Mouse (Mus musculus) erythroblast, embryonic 14.5 days (primary cell): ENCODE measurements around the gene Dynll2. TPM values are rescaled to one million over a fixed set of nuclear protein-coding genes. Genes with fewer than 3 reads are reported as not detected.

Source experiments
- H3K27me3 ChIP-seq: 2 replicates; pipeline ENCODE4 v1.6.1; 2012; ENCODE audit warnings: inconsistent platforms; ENCODE audit not compliant: control insufficient read depth
- H3K36me3 ChIP-seq: 2 replicates; pipeline ENCODE4 v1.6.1; 2012; ENCODE audit warnings: mild to moderate bottlenecking, inconsistent platforms; ENCODE audit not compliant: control insufficient read depth
- H3K4me1 ChIP-seq: 2 replicates; pipeline ENCODE4 v1.6.1; 2012; ENCODE audit warnings: inconsistent platforms; ENCODE audit not compliant: control insufficient read depth
- H3K4me3 ChIP-seq: replicated peaks from 2 replicates; pipeline ENCODE3; 2012; ENCODE audit warnings: moderate library complexity, mild to moderate bottlenecking, inconsistent platforms
- H3K9me3 ChIP-seq: 2 replicates; pipeline ENCODE4 v1.6.1; 2012; ENCODE audit warnings: low read length, inconsistent platforms, mixed read lengths; ENCODE audit not compliant: control insufficient read depth
- GATA1 ChIP-seq: IDR thresholded peaks from 2 replicates; pipeline ENCODE4 v1.6.1; 2012; ENCODE audit warnings: low read length, inconsistent platforms, mixed read lengths
- TAL1 ChIP-seq: IDR thresholded peaks from 3 replicates; pipeline ENCODE4 v1.6.1; 2012; ENCODE audit warnings: low read length, inconsistent platforms, mixed read lengths
- polyA plus RNA-seq: library from polyadenylated mRNA; stranded (reverse); fragments of >175 nt; gene quantifications from 2 replicates; pipeline ENCODE4 v1.2.3, GENCODE M21; 2012

Dynll2 gene
- polyA plus RNA-seq, 1 experiment, result 3.3 TPM

DNA sequence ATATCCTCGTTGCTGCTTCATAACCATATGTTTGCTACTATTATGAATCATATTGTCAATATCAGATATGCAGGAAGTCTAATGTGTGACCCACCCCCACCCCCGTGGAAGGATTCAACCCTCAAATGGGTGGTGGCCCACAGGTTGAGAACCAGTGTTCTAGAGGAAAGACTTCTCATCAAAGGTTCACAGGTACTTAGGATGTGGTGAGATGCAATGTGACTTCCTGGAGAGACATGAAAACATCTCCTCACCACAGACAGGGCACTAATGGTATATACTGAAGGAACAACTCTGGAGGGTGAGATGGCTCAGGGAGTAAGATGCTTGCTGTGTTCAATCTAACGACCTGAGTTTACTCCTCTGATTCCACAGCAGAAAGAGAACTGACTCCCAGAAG lies 51.9 kb downstream of the Dynll2 start:
- Histone ChIP-seq H3K4me3 (no peak overlapping the region), H3K27me3 (no peaks in the 10 kb centered on the region), H3K36me3 (no peaks in the 10 kb centered on the region), H3K4me1 (no peaks in the 10 kb centered on the region), H3K9me3 (no peaks in the 10 kb centered on the region)
- TF ChIP-seq TAL1, result no peak
- TF ChIP-seq GATA1, result no peak

DNA sequence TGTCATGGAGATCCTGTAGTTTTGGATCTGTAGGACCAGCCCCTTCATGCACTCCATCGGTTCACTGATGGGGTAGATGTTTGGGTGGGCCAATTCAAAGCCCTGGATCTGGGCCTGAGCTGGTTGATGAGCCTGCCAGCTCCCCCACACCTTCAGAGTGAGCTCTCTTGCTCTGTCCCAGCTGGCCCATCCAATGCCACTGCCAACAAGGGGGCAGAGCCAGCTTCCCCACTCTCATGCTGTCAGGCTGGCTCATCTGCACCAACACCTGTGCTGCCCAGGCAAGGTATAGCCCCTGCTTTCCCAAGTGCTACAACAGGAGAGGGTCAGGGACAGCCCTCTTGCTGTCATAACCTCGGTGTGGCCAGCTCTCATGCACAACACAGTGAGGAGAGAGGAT lies 53.6 kb downstream of the Dynll2 start:
- H3K9me3 ChIP-seq, result no peaks in the 10 kb centered on the region
- no peaks in the 10 kb centered on the region for H3K27me3 ChIP-seq
- no peak overlapping the region for H3K4me3 ChIP-seq
- H3K36me3 ChIP-seq, result no peaks in the 10 kb centered on the region
- no peaks in the 10 kb centered on the region for H3K4me1 ChIP-seq
- TF ChIP-seq GATA1 (no peak), TAL1 (no peak)

DNA sequence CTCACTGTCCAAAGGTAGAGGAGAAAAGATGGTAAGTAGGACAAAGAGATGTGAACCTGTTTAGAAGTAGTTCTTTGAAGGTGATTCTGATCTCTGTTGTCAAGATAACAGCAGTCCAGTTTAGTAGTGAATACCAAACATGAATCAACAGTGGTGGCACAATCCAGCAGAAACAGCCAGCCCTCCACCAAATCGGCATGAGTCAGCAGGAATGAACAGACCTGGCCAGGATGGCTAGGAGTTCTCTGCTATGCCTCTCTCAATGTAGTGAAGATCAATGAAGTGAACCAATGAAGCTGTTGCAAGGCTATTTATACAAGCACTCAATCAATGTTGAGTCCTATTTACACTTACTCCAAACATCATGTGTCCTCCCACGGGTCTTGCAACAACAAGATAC lies 57.0 kb downstream of the Dynll2 start:
- Histone ChIP-seq H3K36me3 (no peaks in the 10 kb centered on the region), H3K27me3 (no peaks in the 10 kb centered on the region), H3K4me3 (no peak overlapping the region), H3K9me3 (no peaks in the 10 kb centered on the region), H3K4me1 (no peaks in the 10 kb centered on the region)
- no peak for TF ChIP-seq GATA1
- no peak for TF ChIP-seq TAL1

Other genes starting within 250 kb of the Dynll2 start
- gene Supt4a, start 250.0 kb downstream of the Dynll2 start, polyA plus RNA-seq, result 4.3 and 5.5 TPM in 2 replicates
- gene Tspoap1, start 227.0 kb downstream of the Dynll2 start, polyA plus RNA-seq, result 0.47 and 0.71 TPM in 2 replicates
- 3.6 and 4.5 TPM in 2 replicates for gene Mpo, start 194.0 kb downstream of the Dynll2 start, polyA plus RNA-seq
- not detected in 2 replicates for gene Lpo, start 159.2 kb downstream of the Dynll2 start, polyA plus RNA-seq
- 0.04 and 0.28 TPM in 2 replicates for gene Mks1, start 134.3 kb downstream of the Dynll2 start, polyA plus RNA-seq
- 0.05 and 0.26 TPM in 2 replicates for gene Epx, start 112.0 kb downstream of the Dynll2 start, polyA plus RNA-seq
- not detected in 2 replicates for gene Olfr462, start 95.3 kb downstream of the Dynll2 start, polyA plus RNA-seq
- gene Olfr463, start 90.1 kb downstream of the Dynll2 start, polyA plus RNA-seq, result 0.04 TPM in 1 of 2 replicates, not detected in the other
- gene Olfr464, start 66.6 kb downstream of the Dynll2 start, polyA plus RNA-seq, result 0.05 TPM in 1 of 2 replicates, not detected in the other
- gene Srsf1, start 59.8 kb upstream of the Dynll2 start, polyA plus RNA-seq, result 15.5 and 18.3 TPM in 2 replicates
- 0.24 and 0.38 TPM in 2 replicates for gene Vezf1, start 80.7 kb upstream of the Dynll2 start, polyA plus RNA-seq
- 0.05 and 0.13 TPM in 2 replicates for gene Cuedc1, start 110.5 kb upstream of the Dynll2 start, polyA plus RNA-seq
- gene Mrps23, start 216.9 kb upstream of the Dynll2 start, polyA plus RNA-seq, result 8.2 and 9.9 TPM in 2 replicates